Mouse (Mus musculus) duodenum, adult 2 months (tissue): ENCODE data around the gene Trim34a. TPM values are rescaled to one million over a fixed set of nuclear protein-coding genes. Genes with fewer than 3 reads are reported as not detected.

Experiments used
- polyA plus RNA-seq: library from polyadenylated mRNA; depleted of rRNA; stranded (reverse); fragments of >200 nt; gene quantifications from 2 replicates; pipeline ENCODE4 v1.2.3, GENCODE M21; 2012; ENCODE audit warnings: low replicate concordance; rRNA removed

Gene Trim34a
- 2.1 and 2.6 TPM in 2 replicates for polyA plus RNA-seq

DNA sequence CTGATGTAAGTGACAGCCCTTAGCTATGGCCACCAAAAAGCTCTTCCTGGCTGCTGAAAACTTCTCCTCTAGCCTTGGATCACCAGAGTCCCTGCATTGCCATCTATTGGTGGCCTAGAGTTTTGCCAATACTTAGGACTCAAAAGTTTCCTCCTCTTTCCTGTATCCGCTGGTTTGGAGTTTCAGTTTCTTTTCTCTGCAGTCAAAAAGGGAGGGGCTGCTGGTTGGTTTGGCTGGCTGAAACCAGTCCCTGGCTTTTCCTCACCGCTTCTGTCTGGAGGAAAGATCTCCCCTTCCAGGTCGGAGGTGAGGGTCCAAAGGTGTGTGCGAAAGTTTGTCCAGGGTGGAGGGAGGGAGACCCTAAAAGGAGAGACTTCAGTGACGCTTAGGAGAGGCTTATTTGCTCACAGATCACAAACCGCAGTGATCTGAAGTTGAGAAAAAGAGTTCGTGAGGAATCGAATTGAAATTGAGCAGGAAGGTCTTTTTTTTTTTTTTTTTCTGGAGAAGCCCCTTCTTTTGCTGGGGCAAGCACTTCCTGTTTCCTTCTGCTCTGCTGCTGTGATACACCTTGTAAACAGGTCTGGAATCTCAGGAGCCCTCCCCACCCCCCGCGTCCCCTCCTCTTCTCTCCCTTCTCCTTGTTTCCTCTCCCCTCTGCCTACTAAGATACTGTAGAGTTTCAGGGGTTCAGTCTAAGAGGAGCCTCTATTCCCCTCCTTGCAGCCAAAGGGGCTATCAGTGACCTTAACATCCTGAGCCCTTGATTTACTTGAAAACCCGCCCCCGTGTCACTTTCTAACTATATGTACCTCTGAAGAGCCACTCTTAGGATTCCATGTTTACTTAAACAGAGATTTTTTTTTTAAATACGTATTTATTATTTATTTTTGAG, at the start of gene Trim34a:
Gene Trim34a, plus strand, starts transcription at position 171 of the 895 bp plus-strand sequence.

DNA sequence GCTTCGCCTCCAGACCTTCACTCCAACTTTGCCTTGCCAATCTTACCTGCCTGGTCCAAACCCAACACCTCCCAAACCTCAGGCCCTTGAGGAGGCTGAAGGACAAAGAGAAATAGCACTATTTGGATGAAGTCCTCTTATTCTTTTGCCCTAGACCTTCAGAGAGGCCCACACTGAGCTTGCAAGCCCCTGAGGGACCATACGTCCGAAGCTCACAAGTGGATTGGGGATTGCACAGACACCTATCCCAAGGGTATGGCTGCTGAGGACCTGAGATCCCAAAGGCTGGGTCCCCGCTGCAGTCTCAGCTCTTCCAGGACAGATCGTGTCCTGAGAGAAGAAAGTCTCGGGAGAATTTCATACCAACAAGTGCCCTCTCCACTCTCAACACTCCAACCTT, 48.4 kb upstream of the Trim34a start, which contains the start of gene Olfr649:
Gene Olfr649, minus strand, starts transcription at position 101 of the 400 bp plus-strand sequence.

DNA sequence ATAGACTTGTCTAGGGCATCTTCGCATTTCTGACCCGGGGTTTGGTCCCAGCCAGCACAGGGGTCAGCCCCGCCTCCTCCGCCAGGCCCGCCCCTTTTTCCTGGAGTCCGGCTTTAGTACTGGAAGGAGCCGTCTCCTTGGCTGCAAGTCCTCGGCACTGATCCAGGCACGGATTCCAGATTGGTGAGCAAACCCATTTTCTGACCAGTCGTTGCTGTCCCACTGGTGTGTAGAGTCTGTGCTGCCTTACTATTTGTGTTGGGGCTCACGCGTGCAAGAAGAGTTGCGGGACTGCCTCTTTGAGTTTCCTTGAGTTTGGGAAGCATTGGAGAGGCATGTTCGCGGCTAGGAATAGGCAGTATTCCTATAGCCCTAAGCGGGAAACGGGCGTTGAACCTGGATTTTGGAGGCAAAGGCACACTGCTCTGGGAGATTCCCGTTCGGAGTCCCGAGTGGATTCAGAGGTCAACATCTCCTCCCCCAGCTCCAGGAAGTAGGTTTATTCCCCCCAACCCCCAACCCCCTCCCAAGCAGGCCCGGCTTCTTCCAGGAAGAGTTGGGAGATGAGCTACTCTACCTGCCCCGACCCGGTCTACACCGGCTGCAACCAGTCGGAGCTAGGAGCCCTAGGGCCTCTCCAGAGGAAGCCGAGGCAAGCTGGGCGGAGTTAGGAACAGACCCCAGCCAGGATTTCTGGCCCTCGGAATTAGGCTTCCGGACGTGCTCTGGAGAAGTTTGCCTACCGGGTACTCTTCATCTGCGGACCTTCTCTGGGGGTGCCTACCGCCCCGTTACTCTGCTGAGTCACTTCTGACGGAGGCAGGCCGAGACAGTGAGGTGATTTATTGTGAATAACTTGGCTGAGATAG, 25.3 kb upstream of the Trim34a start, which contains the start of gene Trim6:
Gene Trim6, plus strand, starts transcription at position 93 of the 869 bp plus-strand sequence.

DNA sequence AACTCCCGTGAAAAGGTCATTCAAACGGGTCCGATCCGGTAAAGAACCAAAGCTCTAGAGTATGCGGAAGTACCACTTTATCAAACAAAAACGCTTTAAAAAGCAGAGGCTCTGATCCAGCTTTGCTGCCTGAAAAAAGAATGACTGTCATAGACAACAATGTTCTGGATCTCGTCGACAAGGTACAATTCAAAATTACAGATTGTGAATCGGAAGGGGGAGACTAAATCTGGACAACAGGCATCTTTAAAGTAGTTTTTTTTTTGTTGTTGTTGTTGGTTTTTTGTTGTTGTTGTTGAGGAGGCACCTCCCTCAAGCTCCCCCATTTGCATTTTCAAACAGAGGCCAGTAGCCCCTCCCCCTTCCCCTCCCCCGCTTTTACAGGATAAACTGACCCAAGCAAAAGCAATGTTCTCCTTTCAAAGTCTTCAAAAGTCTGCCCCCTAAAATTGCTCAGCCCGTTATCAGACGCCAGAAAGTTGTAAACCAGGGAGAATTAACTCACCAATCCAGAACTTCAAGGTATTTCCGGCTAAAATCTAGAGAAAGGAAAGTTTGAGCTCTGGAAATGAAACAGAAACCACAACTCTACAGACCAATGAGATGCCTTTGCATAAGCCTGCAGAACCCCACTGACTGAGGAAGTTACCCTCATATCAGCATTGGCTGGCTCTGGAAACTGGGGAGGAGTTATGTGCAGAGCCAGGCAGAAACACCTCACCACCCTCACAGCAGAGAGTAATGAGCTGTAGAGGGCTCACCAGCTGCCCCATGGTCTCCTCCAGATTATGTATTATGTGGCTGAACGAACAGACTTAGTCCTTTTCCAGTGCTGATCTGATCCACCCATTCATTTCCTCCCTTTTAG, 43.6 kb downstream of the Trim34a start, which contains the start of gene Trim5:
Gene Trim5, minus strand, starts transcription at position 519 of the 868 bp plus-strand sequence.

Other genes starting within 250 kb of the Trim34a start
- not detected in 2 replicates for gene Olfr638, start 245.7 kb upstream of the Trim34a start, polyA plus RNA-seq
- gene Olfr639, start 227.2 kb upstream of the Trim34a start, polyA plus RNA-seq, result not detected in 2 replicates
- gene Olfr640, start 218.9 kb upstream of the Trim34a start, polyA plus RNA-seq, result not detected in 2 replicates
- gene Olfr641, start 209.0 kb upstream of the Trim34a start, polyA plus RNA-seq, result not detected in 2 replicates
- gene Olfr642, start 191.8 kb upstream of the Trim34a start, polyA plus RNA-seq, result not detected in 2 replicates
- not detected in 2 replicates for gene 4930516K23Rik, start 183.0 kb upstream of the Trim34a start, polyA plus RNA-seq
- gene Olfr644, start 172.6 kb upstream of the Trim34a start, polyA plus RNA-seq, result not detected in 2 replicates
- not detected in 2 replicates for gene Olfr645, start 159.0 kb upstream of the Trim34a start, polyA plus RNA-seq
- gene Olfr646, start 139.6 kb upstream of the Trim34a start, polyA plus RNA-seq, result not detected in 2 replicates
- not detected in 2 replicates for gene Ubqln5, start 114.6 kb upstream of the Trim34a start, polyA plus RNA-seq
- not detected in 2 replicates for gene Olfr643, start 107.1 kb upstream of the Trim34a start, polyA plus RNA-seq
- not detected in 2 replicates for gene Ubqln3, start 101.2 kb upstream of the Trim34a start, polyA plus RNA-seq
- not detected in 2 replicates for gene Ubqlnl, start 93.9 kb upstream of the Trim34a start, polyA plus RNA-seq
- gene Olfm5, start 79.6 kb upstream of the Trim34a start, polyA plus RNA-seq, result not detected in 2 replicates
- not detected in 2 replicates for gene Olfr648, start 61.1 kb upstream of the Trim34a start, polyA plus RNA-seq
- not detected in 2 replicates for gene Olfr649, start 48.5 kb upstream of the Trim34a start, polyA plus RNA-seq
- gene Trim6, start 25.7 kb upstream of the Trim34a start, polyA plus RNA-seq, result 0.24 and 0.58 TPM in 2 replicates
- 0.09 and 0.19 TPM in 2 replicates for gene Trim5, start 43.6 kb downstream of the Trim34a start, polyA plus RNA-seq
- 1.3 and 1.9 TPM in 2 replicates for gene Trim12a, start 71.0 kb downstream of the Trim34a start, polyA plus RNA-seq
- 0.05 and 1.1 TPM in 2 replicates for gene Trim34b, start 85.0 kb downstream of the Trim34a start, polyA plus RNA-seq
- 0.91 and 1.3 TPM in 2 replicates for gene Trim12c, start 108.9 kb downstream of the Trim34a start, polyA plus RNA-seq
- 0.05 TPM in 1 of 2 replicates, not detected in the other for gene Trim30b, start 125.4 kb downstream of the Trim34a start, polyA plus RNA-seq
- not detected in 2 replicates for gene Trim30c, start 156.4 kb downstream of the Trim34a start, polyA plus RNA-seq
- gene Trim30a, start 220.7 kb downstream of the Trim34a start, polyA plus RNA-seq, result 0.40 and 0.83 TPM in 2 replicates